Mouse (Mus musculus) liver, adult 2 months (tissue): ENCODE measurements at regions not wholly inside any gene's neighbourhood (a gene's known extent, or its start where the extent isn't known, plus 50 kb on each side); places are given as distances from the start of the nearest gene placed in this dataset.

Experiments
- DNase-seq: peaks from one replicate; pipeline ENCODE4 v3.0.0-alpha.2; 2011; ENCODE audit warnings: low read depth, low spot score; ENCODE audit errors: extremely low read depth
- H3K27ac ChIP-seq: fragments of 200-500 bp; replicated peaks from 2 replicates; pipeline ENCODE4 v1.5.1; 2012; ENCODE audit warnings: low read depth, mild to moderate bottlenecking, control low read depth, inconsistent platforms, low read length; ENCODE audit not compliant: insufficient read depth
- H3K27me3 ChIP-seq: fragments of 200-500 bp; 2 replicates; pipeline ENCODE4 v1.6.1; 2012; ENCODE audit warnings: mild to moderate bottlenecking, moderate library complexity, low read length, inconsistent platforms; ENCODE audit not compliant: control insufficient read depth, insufficient read depth
- H3K36me3 ChIP-seq: fragments of 200-500 bp; 2 replicates; pipeline ENCODE4 v1.6.1; 2012; ENCODE audit warnings: low read length, inconsistent platforms; ENCODE audit not compliant: control insufficient read depth, insufficient read depth
- H3K4me1 ChIP-seq: fragments of 200-500 bp; 2 replicates; pipeline ENCODE4 v1.6.1; 2011; ENCODE audit warnings: low read length; ENCODE audit not compliant: control insufficient read depth, insufficient read depth
- H3K4me3 ChIP-seq: fragments of 200-500 bp; 2 replicates; pipeline ENCODE4 v1.5.1; 2011; ENCODE audit warnings: low read depth, mild to moderate bottlenecking, control low read depth, low read length, moderate library complexity; ENCODE audit not compliant: insufficient read depth
- H3K79me2 ChIP-seq: fragments of 200-500 bp; 2 replicates; pipeline ENCODE4 v1.6.1; 2012; ENCODE audit warnings: inconsistent platforms, mild to moderate bottlenecking, low read length, moderate library complexity; ENCODE audit not compliant: control insufficient read depth, insufficient read depth
- H3K9ac ChIP-seq: fragments of 200-500 bp; 2 replicates; pipeline ENCODE4 v1.6.1; 2012; ENCODE audit warnings: low read depth, mild to moderate bottlenecking, control low read depth, inconsistent platforms, low read length
- CTCF ChIP-seq: fragments of 200-500 bp; IDR thresholded peaks from 2 replicates; pipeline ENCODE4 v1.5.1; 2011; ENCODE audit warnings: low read depth, low read length, control low read depth
- POLR2A ChIP-seq: fragments of 200-500 bp; IDR thresholded peaks from 2 replicates; pipeline ENCODE4 v1.6.1; 2011; ENCODE audit warnings: low read length, control low read depth; ENCODE audit not compliant: insufficient read depth; ENCODE audit errors: extremely low read depth
- WGBS: fragments of 180-500 bp; shearing (Covaris S2); methylation state at CpG from one replicate; pipeline ENCODE4 v1.1.7; 2018; 5-methylcytosine and 5-hydroxymethylcytosine counted together

- no peak for DNase-seq
- Histone ChIP-seq H3K79me2 (no peaks in the 10 kb centered on the region), H3K27ac (no peak overlapping the region), H3K4me3 (no peak overlapping the region), H3K36me3 (no peaks in the 10 kb centered on the region), H3K27me3 (no peaks in the 10 kb centered on the region), H3K9ac (no peak overlapping the region), H3K4me1 (no peaks in the 10 kb centered on the region)
- 83% methylated on average over 10 of the region's 10 CpGs for WGBS
- no peak for TF ChIP-seq CTCF
- TF ChIP-seq POLR2A: no peak
Measured at GRCm38 (mm10) chr9:101458306-101458946, 206.8 kb upstream of the Ppp2r3a start.

DNA sequence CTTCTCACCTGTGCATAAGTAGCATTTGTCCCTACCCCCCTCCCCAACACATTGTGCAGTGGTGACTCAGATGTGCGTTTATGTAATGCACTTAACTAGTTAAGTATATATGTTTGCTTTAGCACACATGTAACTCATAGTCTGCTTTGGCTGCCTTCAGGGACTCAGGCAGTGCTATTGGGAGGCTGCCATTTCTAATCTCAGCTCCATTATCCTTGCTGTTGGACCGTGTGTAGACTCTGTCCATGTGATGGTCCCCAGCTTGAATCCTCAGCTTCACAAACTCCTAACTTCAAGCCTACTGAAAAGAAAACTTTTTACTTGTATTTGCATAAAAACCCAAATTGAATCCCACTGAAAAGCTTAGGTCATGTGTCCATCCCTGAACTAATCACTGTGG is 194.7 kb upstream of the Ppp2r3a start:
- no peak overlapping the region for H3K9ac ChIP-seq
- no peak overlapping the region for H3K27ac ChIP-seq
- H3K27me3 ChIP-seq: no peaks in the 10 kb centered on the region
- 67% methylated on average over 2 of the region's 2 CpGs for WGBS
- H3K36me3 ChIP-seq: no peaks in the 10 kb centered on the region
- H3K4me3 ChIP-seq: no peak overlapping the region
- no peak for DNase-seq
- H3K4me1 ChIP-seq: no peaks in the 10 kb centered on the region
- TF ChIP-seq POLR2A (no peak), CTCF (no peak)
- no peaks in the 10 kb centered on the region for H3K79me2 ChIP-seq

DNA sequence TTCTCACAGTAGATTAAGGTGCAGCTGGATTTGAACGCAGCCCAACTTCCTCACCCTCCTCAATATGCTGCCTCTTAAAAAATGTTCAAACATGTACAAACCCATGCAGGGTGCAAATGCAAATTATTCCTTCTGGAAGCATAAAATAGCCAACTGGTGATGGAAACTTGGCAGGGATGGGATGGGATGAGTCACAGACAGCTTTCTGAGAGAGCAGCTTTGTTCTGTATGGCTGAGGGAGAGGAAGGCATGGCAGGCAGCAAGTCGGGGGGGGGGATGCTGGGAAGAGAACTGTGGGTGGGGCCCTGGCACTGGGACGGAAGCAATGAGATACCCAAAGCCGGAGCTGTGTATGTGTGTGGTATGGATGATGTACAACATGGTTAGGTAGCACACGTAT is 194.2 kb upstream of the Ppp2r3a start:
- Histone ChIP-seq H3K27ac (no peak overlapping the region), H3K4me1 (no peaks in the 10 kb centered on the region), H3K79me2 (no peaks in the 10 kb centered on the region), H3K27me3 (no peaks in the 10 kb centered on the region), H3K4me3 (no peak overlapping the region), H3K36me3 (no peaks in the 10 kb centered on the region), H3K9ac (no peak overlapping the region)
- DNase-seq: no peak
- TF ChIP-seq CTCF (no peak), POLR2A (no peak)
- WGBS: 78% methylated on average over 5 of the region's 5 CpGs

- H3K27ac ChIP-seq: no peak overlapping the region
- TF ChIP-seq POLR2A: no peak
- no peak for TF ChIP-seq CTCF
- H3K27me3 ChIP-seq: no peaks in the 10 kb centered on the region
- H3K4me3 ChIP-seq: no peak overlapping the region
- 89% methylated on average over 1 of the region's 1 CpGs for WGBS
- no peak for DNase-seq
- no peaks in the 10 kb centered on the region for H3K79me2 ChIP-seq
- no peaks in the 10 kb centered on the region for H3K4me1 ChIP-seq
- H3K36me3 ChIP-seq: no peaks in the 10 kb centered on the region
- no peak overlapping the region for H3K9ac ChIP-seq
Measured at GRCm38 (mm10) chr9:101445293-101445692, 193.7 kb upstream of the Ppp2r3a start.

GRCm38 (mm10) chr9:101439856-101440255 is 188.3 kb upstream of the Ppp2r3a start:
- Histone ChIP-seq H3K79me2 (no peaks in the 10 kb centered on the region), H3K36me3 (no peaks in the 10 kb centered on the region), H3K27me3 (no peaks in the 10 kb centered on the region), H3K4me1 (no peaks in the 10 kb centered on the region), H3K4me3 (no peak overlapping the region), H3K9ac (no peak overlapping the region), H3K27ac (no peak overlapping the region)
- WGBS: 82% methylated on average over 6 of the region's 6 CpGs
- no peak for DNase-seq
- TF ChIP-seq POLR2A (no peak), CTCF (no peak)

DNA sequence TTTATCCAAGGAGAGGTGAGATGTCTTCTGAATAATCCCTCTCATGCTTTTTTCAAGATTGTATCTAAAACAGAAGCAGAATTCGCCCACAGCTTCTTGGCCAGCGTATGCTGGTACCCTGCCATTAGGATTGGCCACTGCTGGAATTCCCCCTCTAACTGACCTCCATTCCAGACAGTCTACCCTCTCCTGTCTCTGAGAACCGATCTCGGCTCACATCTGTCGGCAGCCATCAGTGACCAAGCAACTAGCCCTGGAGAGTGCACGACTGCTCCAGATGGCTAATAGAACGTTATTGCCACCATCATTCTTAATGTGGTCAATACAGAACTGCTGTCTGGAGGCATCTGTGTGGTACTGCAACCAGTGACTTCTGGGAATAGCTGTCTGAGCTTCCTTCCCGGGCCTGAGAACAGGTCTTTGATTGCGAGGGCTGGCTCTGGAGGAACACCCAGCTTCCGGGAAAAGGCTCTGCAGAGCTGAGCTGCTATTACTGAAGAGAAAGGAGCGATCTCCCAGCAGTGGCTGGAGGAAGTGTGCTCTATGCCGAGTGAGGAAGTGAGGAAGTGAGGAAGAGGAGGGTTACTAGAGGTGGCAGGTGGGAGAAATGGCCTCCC is 187.1 kb upstream of the Ppp2r3a start:
- no peaks in the 10 kb centered on the region for H3K36me3 ChIP-seq
- H3K4me1 ChIP-seq: no peaks in the 10 kb centered on the region
- H3K27me3 ChIP-seq: no peaks in the 10 kb centered on the region
- H3K4me3 ChIP-seq: no peak overlapping the region
- H3K79me2 ChIP-seq: no peaks in the 10 kb centered on the region
- H3K27ac ChIP-seq: no peak overlapping the region
- 70% methylated on average over 12 of the region's 12 CpGs for WGBS
- no peak for DNase-seq
- TF ChIP-seq CTCF (no peak), POLR2A (no peak)
- H3K9ac ChIP-seq: no peak overlapping the region
